Mouse (Mus musculus) MEL (cell line): ENCODE results near the gene Abcc9. TPM values are rescaled to one million over a fixed set of nuclear protein-coding genes. Genes with fewer than 3 reads are reported as not detected.

ENCODE experiments used
- DNase-seq: peaks from one replicate; pipeline ENCODE4 v3.0.0; 2011; ENCODE audit warnings: low read depth, low spot score
- H3K27ac ChIP-seq: 2 replicates; pipeline ENCODE4 v1.5.1; 2012; ENCODE audit warnings: low read depth, mild to moderate bottlenecking, control low read depth, low read length, moderate library complexity; ENCODE audit not compliant: control insufficient read depth
- H3K27me3 ChIP-seq, 2 experiments: fragments of 150-350 bp in 1 of 2; sonication (generic) in 1 of 2; 2 replicates each; pipeline ENCODE4 v1.6.1; 2012; ENCODE audit warnings: low read length in 2 of 2, mild to moderate bottlenecking in 2 of 2, improper control_type of control experiment in 1 of 2, moderate library complexity in 1 of 2; ENCODE audit not compliant: insufficient read depth in 2 of 2, control insufficient read depth in 1 of 2
- H3K36me3 ChIP-seq, 2 experiments: 2 replicates each; pipeline ENCODE4 v1.6.1; 2012 to 2014; ENCODE audit warnings: low read length in 2 of 2, improper control_type of control experiment in 1 of 2, inconsistent platforms in 1 of 2, mild to moderate bottlenecking in 1 of 2; ENCODE audit not compliant: insufficient read depth in 2 of 2, control insufficient read depth in 1 of 2
- H3K4me1 ChIP-seq, 2 experiments: fragments of 150-350 bp in 1 of 2; sonication (generic) in 1 of 2; 2 replicates each; pipeline ENCODE4 v1.6.1; 2012; ENCODE audit warnings: low read length in 2 of 2, improper control_type of control experiment in 1 of 2, mild to moderate bottlenecking in 1 of 2; ENCODE audit not compliant: insufficient read depth in 2 of 2, control insufficient read depth in 1 of 2
- H3K4me3 ChIP-seq, 2 experiments: fragments of 150-350 bp in 1 of 2; sonication (generic) in 1 of 2; 2 replicates each; pipeline ENCODE4 v1.5.1; 2012; ENCODE audit warnings: low read depth in 2 of 2, low read length in 2 of 2, mild to moderate bottlenecking in 2 of 2, moderate library complexity in 2 of 2, control low read depth in 1 of 2, improper control_type of control experiment in 1 of 2; ENCODE audit not compliant: control insufficient read depth in 1 of 2, insufficient read depth in 1 of 2
- H3K79me2 ChIP-seq: 2 replicates; pipeline ENCODE4 v1.6.1; 2012; ENCODE audit warnings: mild to moderate bottlenecking, low read length, moderate library complexity; ENCODE audit not compliant: control insufficient read depth, poor library complexity, insufficient read depth
- H3K9ac ChIP-seq: 2 replicates; pipeline ENCODE4 v1.6.1; 2012; ENCODE audit warnings: low read depth, mild to moderate bottlenecking, control low read depth, low read length, moderate library complexity; ENCODE audit not compliant: control insufficient read depth, poor library complexity, severe bottlenecking
- H3K9me3 ChIP-seq: fragments of 150-350 bp; sonication (generic); replicated peaks from 2 replicates; pipeline ENCODE4 v1.6.1; 2012; ENCODE audit warnings: mild to moderate bottlenecking, low read length, improper control_type of control experiment, moderate library complexity; ENCODE audit not compliant: insufficient read depth
- CHD1 ChIP-seq: IDR thresholded peaks from 2 replicates; pipeline ENCODE4 v1.6.1; 2012; ENCODE audit warnings: low read depth, mild to moderate bottlenecking, inconsistent platforms, low read length, improper control_type of control experiment
- EP300 ChIP-seq, 2 experiments: IDR thresholded peaks; 2 replicates each; pipeline ENCODE4 v1.6.1; 2011; ENCODE audit warnings: improper control_type of control experiment in 2 of 2, low read length in 2 of 2, low read depth in 1 of 2, mild to moderate bottlenecking in 1 of 2
- ETS1 ChIP-seq: IDR thresholded peaks from 2 replicates; pipeline ENCODE4 v1.6.1; 2012; ENCODE audit warnings: low read depth, mild to moderate bottlenecking, inconsistent platforms, low read length, improper control_type of control experiment, moderate library complexity
- GATA1 ChIP-seq: IDR thresholded peaks from 2 replicates; pipeline ENCODE4 v1.6.1; 2011; ENCODE audit warnings: low read depth, low read length, improper control_type of control experiment
- HCFC1 ChIP-seq: IDR thresholded peaks from 2 replicates; pipeline ENCODE4 v1.6.1; 2012; ENCODE audit warnings: low read depth, mild to moderate bottlenecking, inconsistent platforms, low read length, improper control_type of control experiment, moderate library complexity
- KAT2A ChIP-seq: conservative IDR thresholded peaks from 2 replicates; pipeline ENCODE4 v1.6.1; 2012; ENCODE audit warnings: low read depth, low read length, improper control_type of control experiment, inconsistent platforms
- MAFK ChIP-seq: IDR thresholded peaks from 2 replicates; pipeline ENCODE4 v1.6.1; 2011; ENCODE audit warnings: low read depth, mild to moderate bottlenecking, low read length, improper control_type of control experiment, borderline replicate concordance
- MAZ ChIP-seq: IDR thresholded peaks from 2 replicates; pipeline ENCODE4 v1.6.1; 2012; ENCODE audit warnings: low read depth, mild to moderate bottlenecking, inconsistent platforms, low read length, improper control_type of control experiment
- MYB ChIP-seq: IDR thresholded peaks from 2 replicates; pipeline ENCODE4 v1.6.1; 2011; ENCODE audit warnings: mild to moderate bottlenecking, low read depth, low read length, improper control_type of control experiment
- MYC ChIP-seq: IDR thresholded peaks from 2 replicates; pipeline ENCODE4 v1.6.1; 2011; ENCODE audit warnings: low read depth, mild to moderate bottlenecking, low read length, improper control_type of control experiment, moderate library complexity
- NELFE ChIP-seq: IDR thresholded peaks from 2 replicates; pipeline ENCODE4 v1.6.1; 2011; ENCODE audit warnings: low read depth, low read length, improper control_type of control experiment
- NRF1 ChIP-seq: IDR thresholded peaks from 2 replicates; pipeline ENCODE4 v1.6.1; 2014; ENCODE audit warnings: low read depth, mild to moderate bottlenecking, inconsistent platforms, low read length, improper control_type of control experiment, moderate library complexity; ENCODE audit not compliant: poor library complexity, insufficient read depth, severe bottlenecking
- POLR2A ChIP-seq, 2 experiments: IDR thresholded peaks; 2 replicates each; pipeline ENCODE4 v1.6.1; 2011 to 2012; ENCODE audit warnings: low read length in 2 of 2, mild to moderate bottlenecking in 2 of 2, control low read depth in 1 of 2, improper control_type of control experiment in 1 of 2, low read depth in 1 of 2, moderate library complexity in 1 of 2; ENCODE audit not compliant: control insufficient read depth in 1 of 2, insufficient read depth in 1 of 2, poor library complexity in 1 of 2
- RAD21 ChIP-seq: IDR thresholded peaks from 2 replicates; pipeline ENCODE4 v1.6.1; 2011; ENCODE audit warnings: mild to moderate bottlenecking, low read depth, low read length, improper control_type of control experiment
- RCOR1 ChIP-seq: IDR thresholded peaks from 2 replicates; pipeline ENCODE4 v1.6.1; 2012; ENCODE audit warnings: low read depth, mild to moderate bottlenecking, inconsistent platforms, low read length, improper control_type of control experiment
- SIN3A ChIP-seq: IDR thresholded peaks from 2 replicates; pipeline ENCODE4 v1.6.1; 2012; ENCODE audit warnings: low read length, improper control_type of control experiment, inconsistent platforms
- TAL1 ChIP-seq: IDR thresholded peaks from 2 replicates; pipeline ENCODE4 v1.6.1; 2012; ENCODE audit warnings: mild to moderate bottlenecking, inconsistent platforms, low read length, moderate library complexity, mixed read lengths
- TCF12 ChIP-seq: IDR thresholded peaks from 2 replicates; pipeline ENCODE4 v1.6.1; 2014; ENCODE audit warnings: low read depth, mild to moderate bottlenecking, inconsistent platforms, low read length, improper control_type of control experiment, moderate library complexity
- UBTF ChIP-seq: IDR thresholded peaks from 2 replicates; pipeline ENCODE4 v1.6.1; 2012; ENCODE audit warnings: low read depth, mild to moderate bottlenecking, inconsistent platforms, low read length, improper control_type of control experiment, moderate library complexity, borderline replicate concordance; ENCODE audit not compliant: insufficient read depth
- USF1 ChIP-seq: IDR thresholded peaks from 2 replicates; pipeline ENCODE4 v1.6.1; 2014; ENCODE audit warnings: low read depth, mild to moderate bottlenecking, inconsistent platforms, low read length, improper control_type of control experiment, moderate library complexity
- ZC3H11A ChIP-seq: IDR thresholded peaks from 2 replicates; pipeline ENCODE4 v1.6.1; 2012; ENCODE audit warnings: low read depth, mild to moderate bottlenecking, inconsistent platforms, low read length, improper control_type of control experiment
- ZKSCAN1 ChIP-seq: IDR thresholded peaks from 2 replicates; pipeline ENCODE4 v1.6.1; 2012; ENCODE audit warnings: low read depth, mild to moderate bottlenecking, inconsistent platforms, low read length, improper control_type of control experiment, moderate library complexity
- ZMIZ1 ChIP-seq: IDR thresholded peaks from 2 replicates; pipeline ENCODE4 v1.6.1; 2012; ENCODE audit warnings: low read depth, mild to moderate bottlenecking, inconsistent platforms, low read length, improper control_type of control experiment, moderate library complexity
- polyA plus RNA-seq, 2 experiments: library from polyadenylated mRNA; stranded (reverse) in 1 of 2; unstranded in 1 of 2; fragments of >175 nt in 1 of 2; fragments of >200 nt in 1 of 2; gene quantifications; 2 replicates each; pipeline versions ENCODE4 v1.2.1 to v1.2.4; 2012; ENCODE audit warnings: low replicate concordance in 2 of 2, low read depth in 1 of 2; ENCODE audit not compliant: insufficient read length in 2 of 2, insufficient read depth in 1 of 2, missing spikeins in 1 of 2
- total RNA-seq: library from RNA; depleted of rRNA; stranded (reverse); fragments of 300-350 nt; gene quantifications from 2 replicates; pipeline ENCODE4 v1.2.3, GENCODE M21; 2012

The Abcc9 gene
- total and polyA plus RNA-seq, 3 experiments, result not detected

GRCm38 (mm10) chr6:142635654-142636053 is 66.5 kb downstream of the Abcc9 start:
- Histone ChIP-seq H3K9ac (no peak overlapping the region), H3K36me3 (no peaks in the 10 kb centered on the region), H3K27me3 (no peaks in the 10 kb centered on the region), H3K4me3 (no peak overlapping the region), H3K4me1 (no peaks in the 10 kb centered on the region), H3K9me3 (no peaks in the 10 kb centered on the region), H3K79me2 (no peaks in the 10 kb centered on the region)
- DNase-seq, result no peak
- no peak for TF ChIP-seq ZKSCAN1
- no peak for TF ChIP-seq POLR2A (IDR thresholded peaks at IDR 0.05; ENCODE audit: control insufficient read depth in 1 of 2, insufficient read depth in 1 of 2, low read depth in 1 of 2, low read length in 2 of 2, poor library complexity in 1 of 2)
- TF ChIP-seq HCFC1, result no peak
- no peak for TF ChIP-seq NELFE
- TF ChIP-seq EP300 (IDR thresholded peaks at IDR 0.05; ENCODE audit: low read depth in 1 of 2, low read length in 2 of 2), result no peak
- TF ChIP-seq CHD1, result no peak
- TF ChIP-seq ZMIZ1, result no peak
- no peak for TF ChIP-seq SIN3A
- no peak for TF ChIP-seq TAL1
- TF ChIP-seq, all 39 proteins: peak for 0
- H3K27ac ChIP-seq, result no peak overlapping the region

DNA sequence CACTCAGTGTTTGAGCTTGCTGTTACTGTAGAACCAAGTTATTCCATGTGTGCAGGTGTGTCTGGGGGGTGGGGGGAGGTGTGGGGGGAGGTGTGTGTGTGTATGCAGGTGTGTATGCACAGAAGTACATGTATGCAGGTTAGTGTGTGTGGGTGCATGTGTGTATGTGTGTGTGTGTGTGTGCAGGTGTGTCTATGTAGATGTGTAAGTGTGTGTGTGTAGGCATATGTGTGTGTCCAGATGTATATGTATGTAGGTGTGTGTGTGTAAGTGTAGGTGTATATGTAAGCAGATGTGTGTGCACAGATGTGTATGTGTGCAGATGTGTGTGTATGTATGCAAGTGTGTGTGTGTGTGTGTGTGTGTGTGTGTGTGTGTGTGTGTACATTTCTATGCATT is 66.9 kb downstream of the Abcc9 start:
- H3K36me3 ChIP-seq, result no peaks in the 10 kb centered on the region
- TF ChIP-seq USF1, result no peak
- no peak for TF ChIP-seq ZC3H11A
- no peak for TF ChIP-seq CHD1
- TF ChIP-seq NELFE, result no peak
- H3K27me3 ChIP-seq, result no peaks in the 10 kb centered on the region
- H3K9me3 ChIP-seq, result no peaks in the 10 kb centered on the region
- H3K9ac ChIP-seq, result no peak overlapping the region
- H3K4me3 ChIP-seq, result no peak overlapping the region
- no peaks in the 10 kb centered on the region for H3K79me2 ChIP-seq
- H3K4me1 ChIP-seq, result no peaks in the 10 kb centered on the region
- no peak overlapping the region for H3K27ac ChIP-seq
- no peak for DNase-seq

DNA sequence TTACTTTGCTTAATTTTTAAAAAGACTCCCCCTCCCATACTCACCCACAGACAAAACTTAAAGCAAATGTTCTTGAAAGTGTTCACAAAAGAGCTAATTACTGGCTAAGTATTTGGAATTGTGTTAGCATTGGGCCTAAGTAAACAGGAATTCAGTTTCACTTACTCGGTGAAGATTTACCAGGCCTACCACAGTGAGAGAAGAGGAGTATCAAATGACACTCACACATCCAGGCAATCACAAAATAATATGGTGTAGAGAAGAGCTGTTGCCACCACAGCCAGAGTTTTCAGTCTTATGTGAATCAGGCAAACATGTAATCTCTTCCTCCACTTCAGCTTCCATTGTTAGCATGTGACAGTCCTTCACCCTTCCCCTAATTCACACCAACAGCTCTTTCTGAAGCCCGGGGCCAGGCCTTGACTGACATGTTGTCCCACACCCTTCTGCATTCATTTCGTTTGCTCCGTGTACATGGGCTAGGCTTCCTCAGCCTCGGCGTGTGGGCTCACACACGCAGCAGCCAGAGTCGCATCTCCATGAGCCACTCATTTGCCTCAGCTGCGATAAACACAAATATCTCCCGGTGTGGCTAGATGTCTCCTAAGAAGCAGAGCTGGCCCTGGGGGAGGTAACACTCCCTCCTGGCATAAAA is 67.5 kb downstream of the Abcc9 start:
- Histone ChIP-seq H3K9me3 (no peaks in the 10 kb centered on the region), H3K79me2 (no peaks in the 10 kb centered on the region), H3K36me3 (no peaks in the 10 kb centered on the region), H3K27me3 (no peaks in the 10 kb centered on the region), H3K27ac (no peak overlapping the region), H3K9ac (no peak overlapping the region), H3K4me3 (no peak overlapping the region), H3K4me1 (no peaks in the 10 kb centered on the region)
- DNase-seq, result no peak
- TF ChIP-seq HCFC1 (no peak), MYC (no peak), ZC3H11A (no peak), UBTF (no peak), KAT2A (no peak), TCF12 (no peak), RAD21 (no peak), RCOR1 (no peak), TAL1 (no peak), NRF1 (no peak), MAZ (no peak), MAFK (no peak), USF1 (no peak), MYB (no peak), ETS1 (no peak), GATA1 (no peak)
